Mouse (Mus musculus) testis, adult 2 months (tissue): ENCODE results near the gene D1Ertd622e.

Source experiments
- CTCF ChIP-seq: fragments of 200-500 bp; IDR thresholded peaks from 2 replicates; pipeline ENCODE4 v1.5.1; 2012; ENCODE audit warnings: low read depth, mild to moderate bottlenecking, inconsistent platforms, low read length, moderate library complexity; ENCODE audit not compliant: control insufficient read depth, insufficient read depth, insufficient replicate concordance
- POLR2A ChIP-seq: fragments of 200-500 bp; IDR thresholded peaks from 2 replicates; pipeline ENCODE4 v1.6.1; 2012; ENCODE audit warnings: low read depth, mild to moderate bottlenecking, inconsistent platforms, low read length, moderate library complexity; ENCODE audit not compliant: control insufficient read depth

- no peak for TF ChIP-seq CTCF
- no peak for TF ChIP-seq POLR2A
Observed at GRCm38 (mm10) chr1:97576576-97576975, 85.3 kb downstream of the D1Ertd622e start.
